Mouse (Mus musculus): Measurements from ENCODE around the gene Eipr1.

- TF ChIP-seq CTCF (IDR thresholded peaks at IDR 0.05; ENCODE audit: low read depth) (no peak), EP300 (IDR thresholded peaks at IDR 0.05; ENCODE audit: low read depth) (no peak)
Observed at GRCm38 (mm10) chr12:28838971-28839370, 87.4 kb downstream of the Eipr1 start.
